Comparison of ENCODE assay signal across 8 mouse cellular contexts in genomic region chr15:102510590-102511284, GRCm38 (mm10). TPM values are rescaled to one million over a fixed set of nuclear protein-coding genes. Genes with fewer than 3 reads are reported as not detected.
DNase-seq lines count a peak whose midpoint lies in the region; ATAC-seq lines count a peak whose summit lies in the region.

No protein-coding gene starts in this region.

- DNase-seq in adrenal gland, adult 18-20 months (ENCODE audit: low spot score in 2 of 2), result peak; percentile 79
- DNase-seq in embryo, embryonic 10.5 days (ENCODE audit: low spot score), result peak; percentile 97
- peak; percentile 82 for DNase-seq in gastrocnemius, postnatal 14 days
- DNase-seq in left cerebral cortex, postnatal 10 days (ENCODE audit: extremely low spot score in 1 of 2, low spot score in 2 of 2), result peak; percentile 90 to 97
- peak; percentile 91 for DNase-seq in right cerebral cortex, postnatal 14 days
- peak; percentile 75 for DNase-seq in urinary bladder, postnatal 25 days (ENCODE audit: low spot score)

- intact Hi-C loops in gastrocnemius, postnatal 14 days (cut with DNase I; ENCODE audit: low total_unique reads), result no loop called here
- intact Hi-C loops in left cerebral cortex, postnatal 10 days (cut with DNase I), result no loop called here

- ATAC-seq in inflammation-experienced regulatory T-cells, adult 6 months, result peak; percentile 82
- peak; percentile 90 for ATAC-seq in megakaryocyte progenitor cell, adult 5-6 weeks (replicated peaks; ENCODE audit: poor library complexity)

RNA-seq across cellular contexts. Expression of gene Map3k12, which starts 6.1 kb away (rescaled TPM):
- 1 to 10 TPM; 5.8 to 7.6 TPM for total RNA-seq in adrenal gland, adult 18-20 months (2021)
- total RNA-seq in gastrocnemius, postnatal 14 days (2021), result 1 to 10 TPM; 3.1 TPM
- 1 to 10 TPM; 6.6 to 10.0 (median 7.5) TPM for polyA plus RNA-seq in inflammation-experienced regulatory T-cells, adult 6 months (2017; shearing (Covaris generic))
- 10 to 100 TPM; 93.0 to 95.6 TPM for total RNA-seq in left cerebral cortex, postnatal 10 days (2021)
- 1.2 TPM in 1 of 2 replicates, not detected in the other for total RNA-seq in megakaryocyte progenitor cell, adult 5-6 weeks (2015)
- 0.12 and 0.24 TPM in 2 replicates for total RNA-seq in megakaryocyte progenitor cell, adult 5-6 weeks (2017)

RNA-seq across cellular contexts. Expression of gene Gm10337, which starts 7.2 kb away (rescaled TPM):
- not detected for total RNA-seq in adrenal gland, adult 18-20 months (2021)
- total RNA-seq in gastrocnemius, postnatal 14 days (2021), result not detected
- polyA plus RNA-seq in inflammation-experienced regulatory T-cells, adult 6 months (2017; shearing (Covaris generic)), result not detected
- total RNA-seq in left cerebral cortex, postnatal 10 days (2021), result not detected
- total RNA-seq in megakaryocyte progenitor cell, adult 5-6 weeks (2015), result not detected in 2 replicates
- not detected in 2 replicates for total RNA-seq in megakaryocyte progenitor cell, adult 5-6 weeks (2017)

RNA-seq across cellular contexts. Expression of gene Tarbp2, which starts 7.3 kb away (rescaled TPM):
- 10 to 100 TPM; 35.5 to 36.1 TPM for total RNA-seq in adrenal gland, adult 18-20 months (2021)
- 10 to 100 TPM; 37.9 to 40.2 TPM for total RNA-seq in gastrocnemius, postnatal 14 days (2021)
- 10 to 100 TPM; 22.8 to 34.5 (median 27.5) TPM for polyA plus RNA-seq in inflammation-experienced regulatory T-cells, adult 6 months (2017; shearing (Covaris generic))
- total RNA-seq in left cerebral cortex, postnatal 10 days (2021), result 10 to 100 TPM; 40.8 to 42.5 TPM
- total RNA-seq in megakaryocyte progenitor cell, adult 5-6 weeks (2015), result 13.1 and 17.4 TPM in 2 replicates
- total RNA-seq in megakaryocyte progenitor cell, adult 5-6 weeks (2017), result 22.6 and 26.7 TPM in 2 replicates

RNA-seq across cellular contexts. Expression of gene Npff, which starts 14.0 kb away (rescaled TPM):
- 1 to 10 TPM; 1.8 to 1.9 TPM for total RNA-seq in adrenal gland, adult 18-20 months (2021)
- 1 to 10 TPM; 1.4 to 1.7 TPM for total RNA-seq in gastrocnemius, postnatal 14 days (2021)
- polyA plus RNA-seq in inflammation-experienced regulatory T-cells, adult 6 months (2017; shearing (Covaris generic)), result 1 to 10 TPM; 1.1 to 6.1 (median 3.2) TPM
- 1 to 10 TPM; 3.4 to 4.2 TPM for total RNA-seq in left cerebral cortex, postnatal 10 days (2021)
- 7.2 and 8.9 TPM in 2 replicates for total RNA-seq in megakaryocyte progenitor cell, adult 5-6 weeks (2015)
- 1.2 TPM in 1 of 2 replicates, not detected in the other for total RNA-seq in megakaryocyte progenitor cell, adult 5-6 weeks (2017)

RNA-seq across cellular contexts. Expression of gene Pcbp2, which starts 40.4 kb away (rescaled TPM):
- 100 to 1,000 TPM; 628 to 756 TPM for total RNA-seq in adrenal gland, adult 18-20 months (2021)
- 100 to 1,000 TPM; 382 to 414 TPM for total RNA-seq in gastrocnemius, postnatal 14 days (2021)
- polyA plus RNA-seq in inflammation-experienced regulatory T-cells, adult 6 months (2017; shearing (Covaris generic)), result 100 to 1,000 TPM; 156 to 225 (median 201) TPM
- total RNA-seq in left cerebral cortex, postnatal 10 days (2021), result 100 to 1,000 TPM; 457 to 465 TPM
- 946 and 973 TPM in 2 replicates for total RNA-seq in megakaryocyte progenitor cell, adult 5-6 weeks (2015)
- 175 and 191 TPM in 2 replicates for total RNA-seq in megakaryocyte progenitor cell, adult 5-6 weeks (2017)

Comparison
In these comparisons a context has a peak if more than half of its experiments do, and no peak if none do; other contexts are left out.
1. Peak in every context shown above with its lines: DNase-seq and ATAC-seq.
2. RNA of gene Map3k12, which starts 6.1 kb away (total RNA-seq): 93.0 to 95.6 TPM in left cerebral cortex, postnatal 10 days; 5.8 to 7.6 TPM in adrenal gland, adult 18-20 months, 3.1 TPM in gastrocnemius, postnatal 14 days and 0.12 to 1.2 TPM in megakaryocyte progenitor cell, adult 5-6 weeks; every median in the first group is over 10 times any median in the second.